In the genomic region with DNA sequence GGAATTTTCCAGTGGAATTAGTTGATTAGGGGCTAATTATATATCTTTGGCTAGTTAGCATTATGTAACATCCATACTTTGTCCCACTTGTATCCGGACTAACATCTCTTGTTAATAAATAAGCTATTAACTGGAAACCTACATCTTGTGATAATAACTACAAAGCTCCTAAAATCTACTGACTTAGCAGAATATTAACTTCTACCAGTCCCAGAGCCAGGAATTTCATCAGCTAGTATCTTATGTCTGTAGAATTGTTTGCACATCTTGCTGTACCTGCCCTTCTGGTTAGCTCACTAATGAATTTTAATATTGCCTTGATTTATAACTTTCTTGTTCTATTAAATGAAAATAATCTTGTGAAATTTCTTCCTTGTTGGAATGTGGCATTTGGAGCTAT, we compare ENCODE assay signal across 39 mouse cellular contexts. TPM values are rescaled to one million over a fixed set of nuclear protein-coding genes. Genes with fewer than 3 reads are reported as not detected.
"Had no signal": no experiment of that assay in that cellular context is flagged by ENCODE, and none has a peak within 500 bp of the region (broad histone marks: within the 10 kb centered on the region; RNA-seq: fewer than 3 reads in every experiment).

No protein-coding gene starts in this region.

- H3K4me1 ChIP-seq: embryonic facial prominence, embryonic 10.5 days; embryonic facial prominence, embryonic 12.5 days; embryonic facial prominence, embryonic 13.5 days; embryonic facial prominence, embryonic 15.5 days; forebrain, embryonic 10.5 days; forebrain, embryonic 12.5 days; forebrain, embryonic 13.5 days; forebrain, embryonic 15.5 days had no signal

- H3K36me3 ChIP-seq: embryonic facial prominence, embryonic 10.5 days; embryonic facial prominence, embryonic 12.5 days; embryonic facial prominence, embryonic 13.5 days; embryonic facial prominence, embryonic 15.5 days; forebrain, embryonic 10.5 days; forebrain, embryonic 12.5 days; forebrain, embryonic 15.5 days had no signal

- H3K9ac ChIP-seq: embryonic facial prominence, embryonic 12.5 days; embryonic facial prominence, embryonic 13.5 days; embryonic facial prominence, embryonic 15.5 days; forebrain, embryonic 12.5 days; forebrain, embryonic 13.5 days; forebrain, embryonic 15.5 days; forebrain, postnatal 0 days had no signal

- ATAC-seq: forebrain, embryonic 13.5 days; forebrain, embryonic 14.5 days; forebrain, embryonic 15.5 days; forebrain, embryonic 16.5 days; forebrain, postnatal 0 days had no signal

- H3K27me3 ChIP-seq: embryonic facial prominence, embryonic 12.5 days; embryonic facial prominence, embryonic 13.5 days; embryonic facial prominence, embryonic 15.5 days; forebrain, embryonic 12.5 days; forebrain, embryonic 13.5 days; forebrain, embryonic 15.5 days had no signal

- H3K4me3 ChIP-seq: embryonic facial prominence, embryonic 10.5 days; embryonic facial prominence, embryonic 12.5 days; embryonic facial prominence, embryonic 13.5 days; embryonic facial prominence, embryonic 15.5 days; erythroblast, embryonic 14.5 days; forebrain, embryonic 10.5 days; forebrain, embryonic 12.5 days; forebrain, embryonic 13.5 days; forebrain, embryonic 15.5 days; gastrocnemius, adult 2 months had no signal

- DNase-seq: cerebellum, adult 18-20 months; cerebellum, adult 2 months; cerebellum, adult 8-10 months; cerebellum, adult 9-10 months; cerebellum, adult 9-11 months; cerebellum, postnatal 10 days; cerebellum, postnatal 14 days; cerebellum, postnatal 25 days; cerebellum, postnatal 36 days; embryo, embryonic 11 days; forebrain, postnatal 0 days; gastrocnemius, adult 2 months; gastrocnemius, postnatal 10 days; gastrocnemius, postnatal 14 days; gastrocnemius, postnatal 25 days; gastrocnemius, postnatal 36 days; heart, adult 11 months had no signal

- H3K27ac ChIP-seq: embryonic facial prominence, embryonic 10.5 days; embryonic facial prominence, embryonic 12.5 days; embryonic facial prominence, embryonic 13.5 days; embryonic facial prominence, embryonic 15.5 days; forebrain, embryonic 10.5 days; forebrain, embryonic 12.5 days; forebrain, embryonic 13.5 days; forebrain, embryonic 15.5 days; gastrocnemius, adult 2 months had no signal

- H3K9me3 ChIP-seq: embryonic facial prominence, embryonic 10.5 days; embryonic facial prominence, embryonic 12.5 days; embryonic facial prominence, embryonic 13.5 days; embryonic facial prominence, embryonic 15.5 days; forebrain, embryonic 10.5 days; forebrain, embryonic 12.5 days; forebrain, embryonic 13.5 days; forebrain, embryonic 15.5 days had no signal

- H3K4me2 ChIP-seq: embryonic facial prominence, embryonic 12.5 days; embryonic facial prominence, embryonic 13.5 days; embryonic facial prominence, embryonic 15.5 days; forebrain, embryonic 12.5 days; forebrain, embryonic 13.5 days; forebrain, embryonic 15.5 days had no signal

RNA-seq across cellular contexts. Expression of a gene that starts 5.1 kb away (rescaled TPM):
- total RNA-seq: common myeloid progenitor, adult 5-6 weeks; forebrain, postnatal 0 days; gastrocnemius, adult 18-20 months; gastrocnemius, adult 2 months; gastrocnemius, adult 8-10 months; gastrocnemius, postnatal 10 days; gastrocnemius, postnatal 14 days; gastrocnemius, postnatal 25 days; gastrocnemius, postnatal 36 days; gastrocnemius, postnatal 4 days; granulocyte monocyte progenitor cell, adult 5-6 weeks had no signal
- polyA plus RNA-seq: cerebellum, adult 2 months; cortical plate, adult 2 months; embryonic facial prominence, embryonic 10.5 days; embryonic facial prominence, embryonic 11.5 days; embryonic facial prominence, embryonic 12.5 days; embryonic facial prominence, embryonic 13.5 days; embryonic facial prominence, embryonic 14.5 days; embryonic facial prominence, embryonic 15.5 days; erythroblast, embryonic 14.5 days; forebrain, embryonic 10.5 days; forebrain, embryonic 11.5 days; forebrain, embryonic 12.5 days; forebrain, embryonic 13.5 days; forebrain, embryonic 14.5 days; forebrain, embryonic 15.5 days; forebrain, embryonic 16.5 days; forebrain, postnatal 0 days; frontal cortex, adult 2 months; gonadal fat pad, adult 2 months had no signal

RNA-seq across cellular contexts. Expression of a gene that starts 46.5 kb away (rescaled TPM):
- total RNA-seq: common myeloid progenitor, adult 5-6 weeks; forebrain, postnatal 0 days; gastrocnemius, adult 2 months; gastrocnemius, adult 8-10 months; gastrocnemius, postnatal 10 days; gastrocnemius, postnatal 14 days; gastrocnemius, postnatal 25 days; gastrocnemius, postnatal 36 days; gastrocnemius, postnatal 4 days; granulocyte monocyte progenitor cell, adult 5-6 weeks had no signal
- polyA plus RNA-seq: cerebellum, adult 2 months; cortical plate, adult 2 months; embryonic facial prominence, embryonic 10.5 days; embryonic facial prominence, embryonic 11.5 days; embryonic facial prominence, embryonic 12.5 days; embryonic facial prominence, embryonic 13.5 days; embryonic facial prominence, embryonic 14.5 days; embryonic facial prominence, embryonic 15.5 days; erythroblast, embryonic 14.5 days; forebrain, embryonic 10.5 days; forebrain, embryonic 11.5 days; forebrain, embryonic 12.5 days; forebrain, embryonic 13.5 days; forebrain, embryonic 14.5 days; forebrain, embryonic 15.5 days; forebrain, embryonic 16.5 days; forebrain, postnatal 0 days; frontal cortex, adult 2 months; gonadal fat pad, adult 2 months had no signal
